Mouse (Mus musculus) hindbrain, embryonic 14.5 days (tissue): ENCODE measurements at regions not wholly inside any gene's neighbourhood (a gene's known extent, or its start where the extent isn't known, plus 50 kb on each side); places are given as distances from the start of the nearest gene placed in this dataset.

Experiments
- ATAC-seq: fragments of 200-750 bp; cut with Nextera tagmentation; 2 replicates; pipeline ENCODE4 v1.8.0; 2017; ENCODE audit warnings: moderate number of reproducible peaks, mild to moderate bottlenecking, moderate TSS enrichment, moderate library complexity; ENCODE audit not compliant: low FRiP score
- DNase-seq: peaks from one replicate; pipeline ENCODE4 v3.0.0-alpha.2; 2015; ENCODE audit warnings: low spot score
- H3K27ac ChIP-seq: fragments of 300-500 bp; sonication (generic); 2 replicates; pipeline ENCODE4 v1.5.1; 2014; ENCODE audit warnings: mild to moderate bottlenecking, moderate library complexity
- H3K27me3 ChIP-seq: fragments of 300-500 bp; sonication (generic); 2 replicates; pipeline ENCODE4 v1.6.1; 2014; ENCODE audit warnings: mild to moderate bottlenecking, low read length, mixed read lengths; ENCODE audit not compliant: control insufficient read depth, insufficient read depth
- H3K36me3 ChIP-seq: fragments of 300-500 bp; sonication (generic); replicated peaks from 2 replicates; pipeline ENCODE4 v1.6.1; 2014; ENCODE audit not compliant: control insufficient read depth, insufficient read depth
- H3K4me1 ChIP-seq: fragments of 300-500 bp; sonication (generic); replicated peaks from 2 replicates; pipeline ENCODE4 v1.6.1; 2014; ENCODE audit warnings: antibody characterized with exemption, low read length, mixed read lengths; ENCODE audit not compliant: control insufficient read depth, insufficient read depth
- H3K4me2 ChIP-seq: fragments of 300-500 bp; sonication (generic); replicated peaks from 2 replicates; pipeline ENCODE4 v1.6.1; 2014; ENCODE audit warnings: mild to moderate bottlenecking, moderate library complexity
- H3K4me3 ChIP-seq: fragments of 300-500 bp; sonication (generic); replicated peaks from 2 replicates; pipeline ENCODE4 v1.5.1; 2014; ENCODE audit warnings: mild to moderate bottlenecking, low read length
- H3K9ac ChIP-seq: fragments of 300-500 bp; sonication (generic); 2 replicates; pipeline ENCODE4 v1.6.1; 2014
- H3K9me3 ChIP-seq: fragments of 300-500 bp; sonication (generic); 2 replicates; pipeline ENCODE4 v1.6.1; 2016; ENCODE audit warnings: low read length; ENCODE audit not compliant: control insufficient read depth
- WGBS: fragments of 180-500 bp; shearing (Covaris S2); extraction: QIAGEN DNeasy Blood & Tissue Kit; methylation state at CpG from one replicate; pipeline ENCODE4 v1.1.7; 2014; 5-methylcytosine and 5-hydroxymethylcytosine counted together

DNA sequence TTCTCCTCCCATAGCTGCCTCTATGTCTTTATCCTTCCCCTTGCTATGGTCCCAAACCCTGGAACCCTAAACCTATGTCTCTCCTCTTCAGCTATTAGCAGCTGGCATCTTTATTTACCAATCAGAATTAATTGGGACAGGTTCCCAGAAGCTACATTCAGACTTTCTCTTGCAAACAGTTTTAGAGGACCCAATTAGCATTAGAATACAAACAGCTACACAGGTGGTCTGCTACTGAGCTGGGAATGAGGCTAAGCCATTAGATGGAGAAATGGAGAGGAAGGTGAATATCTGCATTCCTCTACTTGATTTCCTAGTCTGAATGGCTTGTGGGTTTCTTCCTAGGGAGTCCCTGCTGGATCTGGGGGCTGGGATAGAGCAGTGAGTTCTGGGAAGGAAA, 611.9 kb downstream of the A830018L16Rik start:
- Histone ChIP-seq H3K27me3 (no peaks in the 10 kb centered on the region), H3K4me1 (no peaks in the 10 kb centered on the region), H3K4me2 (no peak overlapping the region), H3K36me3 (no peaks in the 10 kb centered on the region), H3K9me3 (no peaks in the 10 kb centered on the region), H3K4me3 (no peak overlapping the region), H3K27ac (no peak overlapping the region), H3K9ac (no peak overlapping the region)
- no peak for ATAC-seq
- no peak for DNase-seq

GRCm38 (mm10) chr1:12027442-12027841, 613.5 kb downstream of the A830018L16Rik start:
- H3K4me3 ChIP-seq: no peak overlapping the region
- ATAC-seq (no peak), DNase-seq (no peak)
- no peaks in the 10 kb centered on the region for H3K27me3 ChIP-seq
- no peak overlapping the region for H3K4me2 ChIP-seq
- no peak overlapping the region for H3K9ac ChIP-seq
- 87% methylated on average over 2 of the region's 2 CpGs for WGBS
- no peaks in the 10 kb centered on the region for H3K36me3 ChIP-seq
- H3K27ac ChIP-seq: no peak overlapping the region
- no peaks in the 10 kb centered on the region for H3K9me3 ChIP-seq
- H3K4me1 ChIP-seq: no peaks in the 10 kb centered on the region

DNA sequence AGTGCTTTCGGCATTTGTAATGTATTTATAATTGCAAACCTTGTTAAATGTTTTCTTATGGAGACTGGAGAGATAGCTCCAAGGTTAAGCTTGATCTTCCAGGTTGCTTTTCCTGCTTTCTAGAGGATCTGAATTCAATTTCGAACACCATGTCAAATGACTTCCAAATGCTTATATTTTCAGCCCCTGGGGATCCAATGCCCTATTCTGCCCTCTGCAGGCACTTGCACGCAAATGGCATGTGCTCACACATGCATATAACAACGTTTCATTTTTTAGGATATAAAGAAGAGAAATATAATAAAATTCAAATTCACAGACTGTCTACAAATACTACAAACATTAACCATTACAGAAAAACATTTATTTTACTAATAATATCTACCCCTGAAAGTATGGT, 614.2 kb downstream of the A830018L16Rik start:
- no peaks in the 10 kb centered on the region for H3K36me3 ChIP-seq
- no peak overlapping the region for H3K27ac ChIP-seq
- no peaks in the 10 kb centered on the region for H3K4me1 ChIP-seq
- H3K9ac ChIP-seq: no peak overlapping the region
- ATAC-seq (no peak), DNase-seq (no peak)
- 85% methylated on average over 4 of the region's 4 CpGs for WGBS
- no peak overlapping the region for H3K4me2 ChIP-seq
- no peaks in the 10 kb centered on the region for H3K27me3 ChIP-seq
- H3K9me3 ChIP-seq: no peaks in the 10 kb centered on the region
- H3K4me3 ChIP-seq: no peak overlapping the region

DNA sequence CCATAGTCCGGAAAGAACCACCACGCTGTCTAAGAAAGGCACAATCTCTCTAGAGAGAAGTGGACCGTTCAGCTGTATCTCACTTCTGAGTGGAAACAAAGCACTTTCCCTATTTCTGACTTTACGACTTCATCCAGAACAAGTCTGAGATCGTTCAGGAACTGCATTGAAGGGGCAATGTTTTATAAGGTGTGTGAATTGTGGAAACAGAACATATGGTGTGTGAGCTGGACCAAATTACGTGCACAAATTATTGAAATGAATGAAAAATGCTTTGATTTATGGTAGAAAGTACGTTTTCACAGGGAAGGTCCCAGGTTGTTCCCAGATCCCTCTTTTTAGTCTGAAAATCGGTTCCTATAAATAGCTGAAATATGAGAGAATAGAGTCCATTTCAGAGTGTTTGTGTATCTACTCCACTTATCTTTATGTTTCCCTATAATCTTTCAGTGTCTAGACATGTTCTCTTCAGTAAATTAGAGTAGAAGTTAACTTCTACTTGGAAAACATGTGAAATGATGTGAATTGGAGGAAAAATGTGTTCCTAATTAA, 638.1 kb downstream of the A830018L16Rik start:
- 77% methylated on average over 8 of the region's 8 CpGs for WGBS
- ATAC-seq (no peak), DNase-seq (no peak)
- Histone ChIP-seq H3K27ac (no peak overlapping the region), H3K4me1 (no peaks in the 10 kb centered on the region), H3K9ac (no peak overlapping the region), H3K9me3 (no peaks in the 10 kb centered on the region), H3K4me3 (no peak overlapping the region), H3K4me2 (no peak overlapping the region), H3K36me3 (no peaks in the 10 kb centered on the region), H3K27me3 (no peaks in the 10 kb centered on the region)

DNA sequence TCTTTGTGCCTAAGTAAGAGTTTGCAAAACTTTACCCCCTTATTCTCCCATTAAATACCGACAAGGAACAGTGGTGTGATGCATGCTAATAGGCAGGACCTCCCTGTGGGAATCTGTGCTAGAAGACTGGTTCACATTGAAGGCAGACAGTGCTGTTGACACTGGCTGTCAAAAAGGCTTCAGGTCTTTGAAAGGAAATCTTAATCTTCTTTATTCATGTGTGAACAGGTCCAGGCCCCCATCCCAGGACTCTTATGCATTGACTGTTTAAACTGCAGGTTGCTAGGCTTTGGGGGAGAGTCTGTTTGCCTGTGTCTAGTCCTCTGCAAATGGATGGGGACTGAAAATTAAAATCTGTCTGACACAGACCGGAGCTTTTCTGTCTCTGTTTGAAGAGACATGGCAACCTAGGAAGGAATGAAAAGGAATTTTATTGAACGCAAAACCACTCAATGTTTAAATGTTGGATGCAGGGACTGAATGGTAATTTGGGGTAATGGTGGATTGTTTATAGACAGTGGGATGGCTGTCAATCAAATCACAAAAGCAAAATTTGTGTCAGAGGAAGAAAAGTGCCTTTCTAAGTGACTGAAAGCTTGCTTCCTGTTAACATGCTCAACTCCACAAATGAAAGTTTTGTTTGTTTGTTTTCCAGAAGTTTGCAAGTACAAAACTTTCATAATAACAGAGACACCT, 642.1 kb downstream of the A830018L16Rik start:
- H3K9ac ChIP-seq: no peak overlapping the region
- H3K4me3 ChIP-seq: no peak overlapping the region
- H3K9me3 ChIP-seq: no peaks in the 10 kb centered on the region
- H3K36me3 ChIP-seq: no peaks in the 10 kb centered on the region
- no peak overlapping the region for H3K4me2 ChIP-seq
- H3K27ac ChIP-seq: no peak overlapping the region
- ATAC-seq: peak; percentile 93
- no peaks in the 10 kb centered on the region for H3K4me1 ChIP-seq
- no peak for DNase-seq
- WGBS: 15% methylated on average over 3 of the region's 3 CpGs
- H3K27me3 ChIP-seq: no peaks in the 10 kb centered on the region

GRCm38 (mm10) chr1:12065016-12065513, 651.2 kb downstream of the A830018L16Rik start:
- Histone ChIP-seq H3K27ac (no peak overlapping the region), H3K9me3 (no peaks in the 10 kb centered on the region), H3K4me2 (no peak overlapping the region), H3K4me3 (no peak overlapping the region), H3K27me3 (no peaks in the 10 kb centered on the region), H3K4me1 (no peaks in the 10 kb centered on the region), H3K36me3 (no peaks in the 10 kb centered on the region), H3K9ac (no peak overlapping the region)
- WGBS: 96% methylated on average over 6 of the region's 6 CpGs
- DNase-seq (no peak), ATAC-seq (no peak)

DNA sequence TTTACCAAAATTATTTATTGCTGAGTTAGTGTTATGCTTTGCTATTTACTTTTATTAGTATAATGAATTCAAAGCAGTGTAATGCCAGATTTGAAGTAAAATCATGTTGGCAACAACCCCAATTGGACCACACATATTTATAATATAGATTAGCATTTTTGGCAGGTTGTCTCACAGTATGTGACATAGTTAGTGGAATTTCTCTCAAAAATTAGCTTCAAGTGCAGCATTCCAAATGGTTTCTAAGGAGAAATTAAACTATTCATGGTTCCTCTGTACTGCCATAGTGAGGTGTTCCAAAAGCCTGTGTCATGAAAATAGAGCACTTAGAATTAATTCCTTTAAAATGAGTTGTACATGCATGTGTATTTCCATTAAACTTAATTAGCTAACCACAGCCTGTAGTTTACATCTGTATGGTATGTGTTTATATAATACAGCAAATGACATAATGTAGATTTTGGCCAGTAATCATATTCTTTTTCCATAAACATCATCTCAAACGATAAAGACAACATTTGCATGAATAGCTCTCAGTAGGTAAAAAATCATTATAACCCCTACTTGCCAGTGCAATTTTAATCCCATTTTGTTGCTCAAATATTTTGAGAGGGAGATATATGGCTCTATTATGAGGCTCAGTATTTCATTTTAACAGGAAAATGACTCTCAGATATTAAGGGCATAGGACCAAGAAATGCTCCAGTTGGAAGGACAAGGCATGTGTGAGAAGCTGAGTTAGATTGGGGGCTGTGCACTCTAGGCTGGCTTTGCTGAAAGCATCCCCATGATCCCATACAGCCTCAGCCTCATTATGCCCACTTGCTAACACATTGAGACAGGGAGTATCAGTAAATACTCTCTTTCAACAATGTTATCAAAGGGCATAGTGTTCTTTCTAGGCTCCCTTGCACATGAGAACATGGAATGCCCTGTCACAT, 678.9 kb downstream of the A830018L16Rik start:
- no peak overlapping the region for H3K4me3 ChIP-seq
- no peak overlapping the region for H3K4me2 ChIP-seq
- H3K27ac ChIP-seq: no peak overlapping the region
- DNase-seq (peak; percentile 31), ATAC-seq (peak; percentile 55; the same call in 1 of the 2 replicates)
- H3K27me3 ChIP-seq: no peaks in the 10 kb centered on the region
- no peaks in the 10 kb centered on the region for H3K9me3 ChIP-seq
- H3K4me1 ChIP-seq: no peaks in the 10 kb centered on the region
- WGBS: 61% methylated on average over 1 of the region's 1 CpGs
- no peak overlapping the region for H3K9ac ChIP-seq
- H3K36me3 ChIP-seq: no peaks in the 10 kb centered on the region

DNA sequence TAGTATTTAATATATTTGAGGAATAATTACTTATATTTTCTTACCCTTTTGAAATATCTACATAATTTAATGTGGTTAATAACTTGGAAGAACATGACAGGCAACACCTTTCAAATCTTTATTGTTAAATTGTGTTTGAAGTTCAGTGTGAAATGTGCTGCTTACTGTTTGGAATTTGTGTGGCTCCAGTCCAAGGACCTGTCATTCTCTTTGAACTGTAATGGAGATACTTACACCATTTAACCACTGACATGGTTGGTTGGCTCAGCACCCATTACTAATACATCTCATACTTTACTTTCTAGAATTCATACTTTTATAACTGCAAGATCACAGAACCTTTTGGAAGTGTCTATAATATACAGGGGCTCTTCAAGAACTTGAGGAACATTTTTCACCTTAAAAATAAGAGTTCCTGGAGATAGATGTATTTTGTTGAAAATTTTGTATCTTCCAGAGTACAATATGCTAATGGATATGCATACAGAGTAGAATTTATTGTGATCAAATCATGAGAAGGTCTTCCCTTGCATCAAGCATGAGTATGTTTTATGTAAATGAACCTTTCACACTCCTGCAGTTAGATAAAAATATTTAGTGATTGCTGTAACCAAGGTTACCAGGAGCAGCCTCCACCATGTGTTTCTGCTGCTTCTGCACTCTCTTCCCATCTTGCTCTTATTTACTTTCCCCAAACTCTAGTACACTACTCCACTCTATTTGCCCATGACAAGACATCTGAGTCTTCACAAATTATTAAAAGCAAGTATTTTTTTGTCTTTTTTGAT, 701.3 kb downstream of the A830018L16Rik start:
- Histone ChIP-seq H3K4me2 (no peak overlapping the region), H3K27me3 (no peaks in the 10 kb centered on the region), H3K4me1 (no peaks in the 10 kb centered on the region), H3K36me3 (no peaks in the 10 kb centered on the region), H3K27ac (no peak overlapping the region), H3K4me3 (no peak overlapping the region), H3K9me3 (no peaks in the 10 kb centered on the region), H3K9ac (no peak overlapping the region)
- DNase-seq: no peak
- ATAC-seq: no peak

DNA sequence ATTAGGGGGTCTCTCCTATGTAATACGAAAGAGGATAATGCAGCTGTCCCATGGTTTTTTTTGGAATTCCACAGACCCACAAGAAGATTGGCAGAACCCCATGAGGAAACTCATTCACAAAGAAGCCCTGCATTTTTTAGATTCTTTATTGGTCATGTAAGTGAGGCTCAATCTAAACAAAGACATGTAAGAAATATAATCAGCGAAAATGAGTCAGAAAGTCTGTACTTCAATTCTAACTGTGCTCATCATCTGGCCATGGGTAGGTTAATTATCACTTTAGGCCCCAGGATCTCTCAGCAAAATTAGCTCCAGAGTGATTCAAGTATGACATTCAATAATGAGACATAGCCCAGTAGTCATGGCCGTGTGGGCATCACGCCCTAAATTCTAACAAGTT, 703.2 kb downstream of the A830018L16Rik start:
- DNase-seq (no peak), ATAC-seq (no peak)
- no peaks in the 10 kb centered on the region for H3K4me1 ChIP-seq
- no peak overlapping the region for H3K27ac ChIP-seq
- 82% methylated on average over 4 of the region's 4 CpGs for WGBS
- H3K36me3 ChIP-seq: no peaks in the 10 kb centered on the region
- no peak overlapping the region for H3K4me3 ChIP-seq
- no peaks in the 10 kb centered on the region for H3K9me3 ChIP-seq
- no peaks in the 10 kb centered on the region for H3K27me3 ChIP-seq
- H3K9ac ChIP-seq: no peak overlapping the region
- no peak overlapping the region for H3K4me2 ChIP-seq
